Mouse (Mus musculus) heart, embryonic 15.5 days (tissue): Measurements from ENCODE around the gene Lpo. TPM values are rescaled to one million over a fixed set of nuclear protein-coding genes. Genes with fewer than 3 reads are reported as not detected.

Experiments
- ATAC-seq: fragments of 200-750 bp; cut with Nextera tagmentation; replicated peaks from 2 replicates; pipeline ENCODE4 v1.8.0; 2017; ENCODE audit warnings: low read depth, moderate TSS enrichment; ENCODE audit not compliant: insufficient number of reproducible peaks, insufficient read depth, low FRiP score
- H3K27ac ChIP-seq: fragments of 300-500 bp; sonication (generic); 2 replicates; pipeline ENCODE4 v1.5.1; 2015; ENCODE audit warnings: mild to moderate bottlenecking, inconsistent platforms
- H3K27me3 ChIP-seq: fragments of 300-500 bp; sonication (generic); 2 replicates; pipeline ENCODE4 v1.6.1; 2015; ENCODE audit warnings: inconsistent platforms
- H3K36me3 ChIP-seq: fragments of 300-500 bp; sonication (generic); 2 replicates; pipeline ENCODE4 v1.6.1; 2015; ENCODE audit warnings: mild to moderate bottlenecking, inconsistent platforms
- H3K4me1 ChIP-seq: fragments of 300-500 bp; sonication (generic); replicated peaks from 2 replicates; pipeline ENCODE4 v1.6.1; 2015; ENCODE audit warnings: inconsistent platforms
- H3K4me2 ChIP-seq: fragments of 300-500 bp; sonication (generic); 2 replicates; pipeline ENCODE4 v1.6.1; 2015; ENCODE audit warnings: inconsistent platforms, mild to moderate bottlenecking, moderate library complexity
- H3K4me3 ChIP-seq: fragments of 300-500 bp; sonication (generic); 2 replicates; pipeline ENCODE4 v1.5.1; 2015; ENCODE audit warnings: mild to moderate bottlenecking, inconsistent platforms
- H3K9ac ChIP-seq: fragments of 300-500 bp; sonication (generic); 2 replicates; pipeline ENCODE4 v1.6.1; 2015; ENCODE audit warnings: mild to moderate bottlenecking, inconsistent platforms
- H3K9me3 ChIP-seq: fragments of 300-500 bp; sonication (generic); replicated peaks from 2 replicates; pipeline ENCODE4 v1.6.1; 2016; ENCODE audit warnings: inconsistent platforms
- WGBS: fragments of 180-500 bp; shearing (Covaris S2); methylation state at CpG from one replicate; pipeline ENCODE4 v1.1.7; 2015; ENCODE audit warnings: mixed read lengths; 5-methylcytosine and 5-hydroxymethylcytosine counted together
- polyA plus RNA-seq: library from polyadenylated mRNA; unstranded; fragments of >200 nt; fragmentation: Nextera tagmentation; extraction: Ambion mirVana; gene quantifications from 2 replicates; pipeline ENCODE4 v1.2.1, GENCODE M21; 2015

The Lpo gene
- polyA plus RNA-seq, 1 experiment from 2014 or later = 0.13 TPM

DNA sequence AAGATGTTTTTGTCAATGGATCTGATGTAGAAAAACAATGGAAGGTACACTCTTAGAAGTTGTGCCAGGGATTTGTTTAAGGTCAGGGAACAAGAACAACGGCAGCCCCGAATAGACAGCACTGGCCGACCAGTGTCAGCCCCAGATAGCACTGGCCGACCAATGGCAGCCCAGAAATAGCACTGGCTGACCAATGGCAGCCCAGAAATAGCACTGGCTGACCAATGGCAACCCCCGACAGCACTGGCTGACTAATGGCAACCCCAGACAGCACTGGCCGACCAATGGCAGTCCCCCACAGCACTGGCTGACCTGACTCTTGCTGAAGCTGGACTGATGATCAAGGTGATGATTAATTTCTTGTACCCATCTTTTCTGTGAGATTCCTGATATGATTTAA, 19.8 kb upstream of the Lpo start:
- Histone ChIP-seq H3K4me3 (no peak overlapping the region), H3K9me3 (no peaks in the 10 kb centered on the region), H3K27me3 (no peaks in the 10 kb centered on the region), H3K9ac (no peak overlapping the region), H3K4me1 (peaks cover 6% of the 10 kb centered on the region), H3K36me3 (no peaks in the 10 kb centered on the region), H3K4me2 (no peak overlapping the region), H3K27ac (no peak overlapping the region)
- no peak for ATAC-seq
- WGBS = 55% methylated on average over 6 of the region's 6 CpGs

GRCm38 (mm10) chr11:87846968-87847600, 19.0 kb upstream of the Lpo start:
- no peaks in the 10 kb centered on the region for H3K36me3 ChIP-seq
- H3K27ac ChIP-seq = no peak overlapping the region
- 0 out of 2 replicates have a peak, but pooled peaks cover 5% of the 10 kb centered on the region for H3K4me1 ChIP-seq
- no peak overlapping the region for H3K4me3 ChIP-seq
- no peaks in the 10 kb centered on the region for H3K27me3 ChIP-seq
- H3K9me3 ChIP-seq = no peaks in the 10 kb centered on the region
- no peak overlapping the region for H3K4me2 ChIP-seq
- no peak overlapping the region for H3K9ac ChIP-seq
- ATAC-seq = no peak
- WGBS = 75% methylated on average over 12 of the region's 12 CpGs

DNA sequence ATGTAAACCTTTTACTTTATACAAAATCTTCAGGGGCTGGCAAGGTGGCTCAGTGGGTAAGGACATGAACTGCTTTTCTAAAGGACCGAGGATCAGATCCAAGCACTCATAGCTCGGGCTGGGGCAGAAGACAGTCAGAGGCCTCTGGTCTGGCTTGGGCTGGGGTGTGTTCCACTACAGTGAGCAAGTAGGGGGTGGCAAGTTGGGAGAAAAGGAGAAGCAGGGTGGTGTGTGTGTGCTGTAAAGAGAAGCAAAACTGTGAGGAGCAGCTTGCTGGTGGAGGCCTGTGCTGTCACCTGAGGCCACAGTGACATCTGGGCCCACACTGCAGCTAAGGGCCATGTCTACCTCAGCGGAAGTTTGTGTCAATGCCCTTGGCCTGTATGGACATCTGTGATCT, 13.3 kb upstream of the Lpo start:
- H3K9me3 ChIP-seq = no peaks in the 10 kb centered on the region
- H3K4me3 ChIP-seq = no peak overlapping the region
- H3K27me3 ChIP-seq = 0 out of 2 replicates have a peak, but pooled peaks cover 3% of the 10 kb centered on the region
- no peak overlapping the region for H3K9ac ChIP-seq
- 83% methylated on average over 3 of the region's 3 CpGs for WGBS
- H3K27ac ChIP-seq = no peak overlapping the region
- no peak for ATAC-seq
- H3K4me2 ChIP-seq = no peak overlapping the region
- no peaks in the 10 kb centered on the region for H3K36me3 ChIP-seq
- H3K4me1 ChIP-seq = peaks cover 16% of the 10 kb centered on the region

- Histone ChIP-seq H3K27me3 (0 out of 2 replicates have a peak, but pooled peaks cover 3% of the 10 kb centered on the region), H3K4me1 (peaks cover 16% of the 10 kb centered on the region), H3K4me3 (no peak overlapping the region), H3K9ac (no peak overlapping the region), H3K36me3 (no peaks in the 10 kb centered on the region), H3K4me2 (peak overlapping the region; percentile 6; the same call in 1 of the 2 replicates), H3K9me3 (no peaks in the 10 kb centered on the region), H3K27ac (no peak overlapping the region)
- WGBS = 32% methylated on average over 8 of the region's 8 CpGs
- peak; percentile 69; the same call in 1 of the 2 replicates for ATAC-seq
These were observed 12.6 kb upstream of the Lpo start for GRCm38 (mm10) chr11:87840676-87841075.

DNA sequence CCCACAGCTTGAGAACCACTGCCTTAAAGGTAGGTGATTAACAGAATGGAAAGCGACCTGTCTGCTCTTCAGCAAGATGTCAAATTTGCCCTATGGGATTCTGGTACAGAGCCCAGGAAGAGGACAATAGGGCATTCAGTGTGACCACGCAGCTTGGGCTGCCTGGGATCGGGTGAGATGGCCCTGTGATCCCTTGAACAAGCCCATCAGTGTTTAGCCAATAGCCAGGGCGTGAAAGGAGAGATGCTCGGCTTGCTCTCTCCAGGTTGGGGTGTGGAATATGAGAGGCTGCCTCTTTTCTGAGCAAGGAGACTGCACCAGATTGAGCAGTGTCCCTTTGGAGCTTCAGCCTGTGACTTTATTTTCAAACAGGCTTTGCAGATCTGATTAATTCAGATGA, 6.6 kb downstream of the Lpo start:
- Histone ChIP-seq H3K4me3 (no peak overlapping the region), H3K36me3 (no peaks in the 10 kb centered on the region), H3K9ac (no peak overlapping the region), H3K27me3 (peaks cover 36% of the 10 kb centered on the region), H3K27ac (no peak overlapping the region), H3K4me1 (no peaks in the 10 kb centered on the region), H3K4me2 (no peak overlapping the region), H3K9me3 (no peaks in the 10 kb centered on the region)
- no peak for ATAC-seq
- 58% methylated on average over 5 of the region's 5 CpGs for WGBS

GRCm38 (mm10) chr11:87817443-87817773, 10.7 kb downstream of the Lpo start:
- Histone ChIP-seq H3K27ac (no peak overlapping the region), H3K9me3 (no peaks in the 10 kb centered on the region), H3K4me2 (peak overlapping the region; percentile 77), H3K4me3 (peak overlapping the region; percentile 46), H3K4me1 (no peaks in the 10 kb centered on the region), H3K9ac (peak overlapping the region; percentile 40; the same call in 1 of the 2 replicates), H3K36me3 (no peaks in the 10 kb centered on the region), H3K27me3 (peaks cover 38% of the 10 kb centered on the region)
- ATAC-seq = no peak
- WGBS = 30% methylated on average over 4 of the region's 4 CpGs

- no peaks in the 10 kb centered on the region for H3K36me3 ChIP-seq
- no peak overlapping the region for H3K27ac ChIP-seq
- H3K4me1 ChIP-seq = no peaks in the 10 kb centered on the region
- peak overlapping the region; percentile 46 for H3K4me3 ChIP-seq
- ATAC-seq = no peak
- WGBS = 4% methylated on average over 31 of the region's 31 CpGs
- H3K27me3 ChIP-seq = peaks cover 38% of the 10 kb centered on the region
- peak overlapping the region; percentile 40; the same call in 1 of the 2 replicates for H3K9ac ChIP-seq
- H3K9me3 ChIP-seq = no peaks in the 10 kb centered on the region
- H3K4me2 ChIP-seq = peak overlapping the region; percentile 77
These were observed 11.2 kb downstream of the Lpo start for GRCm38 (mm10) chr11:87816707-87817442.

GRCm38 (mm10) chr11:87814831-87815230, 13.3 kb downstream of the Lpo start:
- no peak overlapping the region for H3K4me3 ChIP-seq
- no peak for ATAC-seq
- no peak overlapping the region for H3K27ac ChIP-seq
- no peak overlapping the region for H3K9ac ChIP-seq
- WGBS = 74% methylated on average over 8 of the region's 8 CpGs
- no peak overlapping the region for H3K4me2 ChIP-seq
- peaks cover 38% of the 10 kb centered on the region for H3K27me3 ChIP-seq
- H3K4me1 ChIP-seq = no peaks in the 10 kb centered on the region
- no peaks in the 10 kb centered on the region for H3K9me3 ChIP-seq
- no peaks in the 10 kb centered on the region for H3K36me3 ChIP-seq

- H3K27ac ChIP-seq = no peak overlapping the region
- no peak overlapping the region for H3K9ac ChIP-seq
- H3K4me2 ChIP-seq = no peak overlapping the region
- H3K27me3 ChIP-seq = peaks cover 22% of the 10 kb centered on the region
- WGBS = 50% methylated on average over 4 of the region's 4 CpGs
- ATAC-seq = no peak
- no peak overlapping the region for H3K4me3 ChIP-seq
- no peaks in the 10 kb centered on the region for H3K9me3 ChIP-seq
- H3K36me3 ChIP-seq = no peaks in the 10 kb centered on the region
- H3K4me1 ChIP-seq = no peaks in the 10 kb centered on the region
These were observed 16.7 kb downstream of the Lpo start for GRCm38 (mm10) chr11:87811396-87811795.

DNA sequence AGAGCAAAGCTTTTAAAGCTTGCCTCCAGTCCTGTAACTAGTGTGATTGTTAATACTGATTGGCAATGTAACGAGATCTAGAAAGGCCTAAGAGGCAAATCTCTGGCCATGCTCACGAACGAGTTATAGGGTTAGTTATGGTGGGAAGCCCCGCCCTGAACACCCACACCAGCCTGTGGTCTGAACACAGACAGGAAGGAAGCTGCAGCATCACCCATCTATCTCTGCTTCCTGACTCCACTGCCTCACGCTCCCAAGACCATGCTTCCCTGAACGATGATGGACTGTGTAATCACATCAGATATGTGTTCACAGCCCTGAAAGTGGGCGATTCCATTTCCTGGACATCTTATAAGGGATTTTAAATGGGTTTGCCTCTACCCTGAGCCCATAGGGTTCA, 19.9 kb downstream of the Lpo start:
- WGBS = 70% methylated on average over 7 of the region's 7 CpGs
- no peak for ATAC-seq
- no peaks in the 10 kb centered on the region for H3K9me3 ChIP-seq
- no peaks in the 10 kb centered on the region for H3K27me3 ChIP-seq
- H3K4me2 ChIP-seq = no peak overlapping the region
- no peak overlapping the region for H3K27ac ChIP-seq
- no peak overlapping the region for H3K4me3 ChIP-seq
- no peak overlapping the region for H3K9ac ChIP-seq
- no peaks in the 10 kb centered on the region for H3K36me3 ChIP-seq
- no peaks in the 10 kb centered on the region for H3K4me1 ChIP-seq

- H3K27me3 ChIP-seq = peaks cover under 1% of the 10 kb centered on the region
- 73% methylated on average over 6 of the region's 6 CpGs for WGBS
- H3K4me2 ChIP-seq = no peak overlapping the region
- no peak overlapping the region for H3K9ac ChIP-seq
- H3K36me3 ChIP-seq = no peaks in the 10 kb centered on the region
- no peaks in the 10 kb centered on the region for H3K4me1 ChIP-seq
- no peak overlapping the region for H3K27ac ChIP-seq
- ATAC-seq = no peak
- no peaks in the 10 kb centered on the region for H3K9me3 ChIP-seq
- no peak overlapping the region for H3K4me3 ChIP-seq
These were observed 20.7 kb downstream of the Lpo start for GRCm38 (mm10) chr11:87807433-87807832.

- 52% methylated on average over 1 of the region's 1 CpGs for WGBS
- Histone ChIP-seq H3K9me3 (no peaks in the 10 kb centered on the region), H3K4me3 (no peak overlapping the region), H3K27ac (no peak overlapping the region), H3K27me3 (peaks cover 10% of the 10 kb centered on the region), H3K9ac (no peak overlapping the region), H3K4me2 (no peak overlapping the region), H3K4me1 (no peaks in the 10 kb centered on the region), H3K36me3 (no peaks in the 10 kb centered on the region)
- ATAC-seq = no peak
These were observed 22.6 kb downstream of the Lpo start for GRCm38 (mm10) chr11:87805448-87805847.
